Mouse (Mus musculus) layer of hippocampus, adult 9-10 months (tissue): ENCODE data around the gene Ablim1.

Source experiments
- DNase-seq: peaks from one replicate; pipeline ENCODE4 v3.0.0; 2022; ENCODE audit warnings: low spot score

The Ablim1 gene

GRCm38 (mm10) chr19:57066313-57066712, 248.4 kb downstream of the Ablim1 start:
- DNase-seq = peak; percentile 61

- no peak for DNase-seq
Measured at GRCm38 (mm10) chr19:57062746-57063145, 252.0 kb downstream of the Ablim1 start.

DNA sequence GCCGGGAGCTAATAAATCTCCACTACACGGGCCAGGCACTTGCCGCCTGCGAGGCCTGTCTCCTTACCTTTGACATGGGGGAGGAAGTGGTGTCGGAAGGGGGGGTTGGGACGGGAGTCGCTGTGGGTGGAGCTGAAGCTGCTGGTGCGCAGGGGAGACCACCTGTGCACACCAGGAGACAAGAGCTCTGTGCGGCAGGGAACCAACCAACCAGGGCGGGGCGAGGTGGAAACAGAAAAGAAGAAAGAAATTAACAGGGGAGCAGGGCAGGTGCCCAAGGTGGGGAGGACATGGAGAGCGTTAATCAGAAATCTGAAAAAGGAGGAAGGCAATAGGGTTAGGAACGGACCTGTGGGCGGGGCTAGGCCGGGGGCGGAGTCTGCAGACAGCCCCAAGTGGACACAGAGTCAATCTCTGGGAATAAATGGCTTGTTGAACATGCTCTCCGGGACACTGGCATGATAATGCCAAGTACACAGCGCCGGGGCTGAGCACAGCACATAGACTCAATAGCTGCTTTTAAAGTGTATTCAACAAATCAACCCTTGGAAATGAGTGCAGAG, 255.6 kb downstream of the Ablim1 start:
- no peak for DNase-seq

DNA sequence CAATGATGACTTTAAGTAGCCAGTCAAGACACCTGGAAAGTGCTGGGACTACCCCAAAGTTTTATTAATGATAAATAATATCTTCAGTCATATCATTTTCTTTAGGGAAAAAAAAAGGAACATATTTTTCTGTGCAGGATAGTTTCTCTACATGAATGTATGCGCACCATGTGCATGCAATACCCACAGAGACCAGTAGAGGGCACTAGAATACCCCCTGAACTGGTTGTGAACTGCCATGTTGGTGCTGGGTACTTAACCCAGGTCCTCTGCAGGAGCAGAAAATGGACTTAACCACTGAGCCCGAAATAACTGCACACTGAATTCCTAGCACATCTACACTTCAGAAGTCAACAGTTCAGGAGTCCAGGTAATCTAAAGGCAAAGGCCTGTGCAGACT, 257.2 kb downstream of the Ablim1 start:
- no peak for DNase-seq

- DNase-seq = no peak
Measured at GRCm38 (mm10) chr19:57055215-57056120, 259.3 kb downstream of the Ablim1 start.

- DNase-seq = no peak
Measured at GRCm38 (mm10) chr19:57052959-57053358, 261.8 kb downstream of the Ablim1 start.

GRCm38 (mm10) chr19:57052016-57052415, 262.7 kb downstream of the Ablim1 start:
- DNase-seq = no peak

GRCm38 (mm10) chr19:57049592-57050090, 265.1 kb downstream of the Ablim1 start:
- DNase-seq = no peak

GRCm38 (mm10) chr19:57047671-57048320, 266.9 kb downstream of the Ablim1 start:
- no peak for DNase-seq

DNA sequence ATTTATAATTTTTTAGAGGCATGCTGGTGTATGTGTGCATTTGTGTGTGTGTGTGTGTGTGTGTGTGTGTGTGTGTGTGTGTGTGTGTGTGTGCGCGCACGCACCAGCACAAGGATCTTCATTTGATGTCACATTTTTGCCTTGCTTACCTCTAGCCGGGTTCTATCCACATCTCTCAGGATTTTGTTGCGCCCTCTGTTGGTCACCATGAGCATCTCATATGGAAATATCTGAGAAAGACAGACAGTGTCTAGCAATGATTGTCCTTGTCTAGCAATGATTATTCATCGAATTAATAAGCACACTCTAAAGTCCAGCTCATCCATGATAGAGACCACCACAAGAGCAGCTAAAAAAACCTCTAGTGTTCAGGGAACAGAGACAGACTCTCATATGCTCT, 275.5 kb downstream of the Ablim1 start:
- DNase-seq = no peak

GRCm38 (mm10) chr19:57036860-57037259, 277.9 kb downstream of the Ablim1 start:
- no peak for DNase-seq

GRCm38 (mm10) chr19:57031582-57031981, 283.1 kb downstream of the Ablim1 start:
- DNase-seq = peak; percentile 26

DNA sequence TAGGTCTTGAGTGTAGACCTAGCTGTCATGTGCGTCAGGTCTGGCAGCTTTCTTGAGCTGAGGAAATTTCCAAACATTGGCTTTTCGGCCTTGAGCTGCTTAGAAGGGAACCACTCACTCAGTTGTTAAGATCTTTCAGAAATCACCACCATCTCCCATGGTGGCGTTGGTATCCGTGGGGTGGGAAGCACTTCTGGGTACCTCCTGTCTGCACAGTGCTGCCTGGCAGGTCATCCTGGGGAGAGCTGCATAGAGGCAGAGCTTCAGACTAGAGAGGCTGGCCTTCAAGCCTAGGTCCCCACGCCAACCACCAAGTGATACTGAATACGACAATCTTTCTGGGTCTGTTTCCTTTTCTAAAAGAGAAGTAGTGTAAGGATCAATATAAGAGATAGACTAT, 285.3 kb downstream of the Ablim1 start:
- DNase-seq = no peak

GRCm38 (mm10) chr19:57028327-57029179, 286.2 kb downstream of the Ablim1 start:
- no peak for DNase-seq

DNA sequence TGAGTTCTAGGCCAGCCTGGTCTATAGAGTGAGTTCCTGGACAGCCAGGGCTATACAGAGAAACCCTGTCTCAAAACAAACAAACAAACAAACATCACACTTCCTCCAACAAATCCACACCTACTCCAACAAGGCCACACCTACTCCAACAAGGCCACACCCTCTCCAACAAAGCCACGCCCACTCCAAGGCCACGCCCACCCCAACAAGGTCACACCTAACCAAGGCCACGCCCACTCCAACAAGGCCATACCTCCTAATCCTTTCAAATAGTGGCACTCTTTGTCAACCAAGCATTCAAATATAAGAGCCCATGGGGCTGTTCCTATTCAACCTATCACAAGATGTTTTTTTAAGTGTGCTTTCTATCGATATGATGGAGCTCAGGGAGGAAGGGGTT, 288.2 kb downstream of the Ablim1 start:
- DNase-seq = no peak

DNA sequence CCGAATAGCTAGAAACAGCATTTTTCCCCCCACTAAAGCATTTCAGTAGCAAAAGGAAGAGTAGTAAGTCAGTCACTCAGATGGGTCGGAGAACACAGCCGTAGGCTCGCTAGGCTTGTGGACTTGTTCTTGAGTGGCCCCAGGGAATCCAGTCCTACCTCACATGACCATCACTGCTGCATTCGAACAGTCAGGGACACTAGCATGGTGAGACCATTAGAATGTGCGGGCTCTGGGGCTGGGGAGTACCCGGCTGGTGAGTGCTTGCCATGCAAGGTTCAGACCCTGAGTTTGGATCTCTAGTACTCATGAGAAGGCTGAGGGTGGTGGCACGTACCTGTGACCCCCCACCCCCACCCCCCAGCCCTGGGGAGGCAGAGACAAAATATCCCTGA, 296.9 kb downstream of the Ablim1 start:
- no peak for DNase-seq

GRCm38 (mm10) chr19:57016995-57017784, 297.5 kb downstream of the Ablim1 start:
- no peak for DNase-seq

GRCm38 (mm10) chr19:57014808-57015207, 299.9 kb downstream of the Ablim1 start:
- no peak for DNase-seq

- no peak for DNase-seq
Measured at GRCm38 (mm10) chr19:57013271-57013677, 301.4 kb downstream of the Ablim1 start.

GRCm38 (mm10) chr19:57012068-57012467, 302.7 kb downstream of the Ablim1 start:
- no peak for DNase-seq

GRCm38 (mm10) chr19:57010064-57010463, 304.7 kb downstream of the Ablim1 start:
- no peak for DNase-seq
